Comparison of ENCODE assay signal across 8 mouse cellular contexts in genomic region chr16:31592014-31592871, GRCm38 (mm10).
DNase-seq lines count a peak whose midpoint lies in the region; ATAC-seq and TF ChIP-seq lines count a peak whose summit lies in the region.

No protein-coding gene starts in this region.

- H3K4me1 ChIP-seq in embryonic facial prominence, embryonic 14.5 days (ENCODE audit: control insufficient read depth, insufficient read depth, low read length): peaks cover 47% of the 10 kb centered on the region
- H3K4me1 ChIP-seq in heart, embryonic 11.5 days (ENCODE audit: control insufficient read depth, insufficient read depth, low read length): peaks cover 31% of the 10 kb centered on the region
- peaks cover 30% of the 10 kb centered on the region for H3K4me1 ChIP-seq in kidney, embryonic 16.5 days (ENCODE audit: insufficient read depth, low read length)
- peaks cover 47% of the 10 kb centered on the region for H3K4me1 ChIP-seq in limb, embryonic 15.5 days
- H3K4me1 ChIP-seq in stomach, embryonic 15.5 days: peaks cover 25% of the 10 kb centered on the region

- no peaks in the 10 kb centered on the region for H3K9me3 ChIP-seq in embryonic facial prominence, embryonic 14.5 days (ENCODE audit: control insufficient read depth, low read length)
- H3K9me3 ChIP-seq in heart, embryonic 11.5 days (replicated peaks; ENCODE audit: control insufficient read depth, low read length): no peaks in the 10 kb centered on the region
- H3K9me3 ChIP-seq in kidney, embryonic 16.5 days (ENCODE audit: low read length): no peaks in the 10 kb centered on the region
- no peaks in the 10 kb centered on the region for H3K9me3 ChIP-seq in limb, embryonic 15.5 days
- no peaks in the 10 kb centered on the region for H3K9me3 ChIP-seq in stomach, embryonic 15.5 days

- ATAC-seq in embryonic facial prominence, embryonic 14.5 days (ENCODE audit: low read depth): peak; percentile 98
- ATAC-seq in heart, embryonic 11.5 days (replicated peaks; ENCODE audit: insufficient number of reproducible peaks, low FRiP score, low TSS enrichment): peak; percentile 69
- ATAC-seq in kidney, embryonic 16.5 days (ENCODE audit: low FRiP score, low TSS enrichment): peak; percentile 99
- ATAC-seq in limb, embryonic 15.5 days (ENCODE audit: insufficient number of reproducible peaks, low FRiP score, low TSS enrichment, low read depth): peak; percentile 95
- ATAC-seq in stomach, embryonic 15.5 days (ENCODE audit: insufficient read depth, low FRiP score, low read depth): peak; percentile 91

- H3K4me2 ChIP-seq in embryonic facial prominence, embryonic 14.5 days (ENCODE audit: low read depth, low read length): peak overlapping the region; percentile 34
- peak overlapping the region; percentile 28 for H3K4me2 ChIP-seq in heart, embryonic 11.5 days
- H3K4me2 ChIP-seq in kidney, embryonic 16.5 days (replicated peaks; ENCODE audit: low read depth, low read length): peak overlapping the region; percentile 43
- peak overlapping the region; percentile 20; the same call in 1 of the 2 replicates for H3K4me2 ChIP-seq in limb, embryonic 15.5 days
- H3K4me2 ChIP-seq in myocyte (ENCODE audit: low read depth): peak overlapping the region; percentile 78
- peak overlapping the region; percentile 38 for H3K4me2 ChIP-seq in stomach, embryonic 15.5 days

- no peaks in the 10 kb centered on the region for H3K36me3 ChIP-seq in embryonic facial prominence, embryonic 14.5 days (ENCODE audit: control insufficient read depth, insufficient read depth, low read length)
- H3K36me3 ChIP-seq in heart, embryonic 11.5 days (ENCODE audit: control insufficient read depth, insufficient read depth, low read length): no peaks in the 10 kb centered on the region
- H3K36me3 ChIP-seq in kidney, embryonic 16.5 days (ENCODE audit: insufficient read depth, low read length): no peaks in the 10 kb centered on the region
- H3K36me3 ChIP-seq in limb, embryonic 15.5 days: no peaks in the 10 kb centered on the region
- no peaks in the 10 kb centered on the region for H3K36me3 ChIP-seq in myocyte (ENCODE audit: control insufficient read depth, insufficient read depth)
- no peaks in the 10 kb centered on the region for H3K36me3 ChIP-seq in stomach, embryonic 15.5 days

- peak overlapping the region; percentile 74 for H3K27ac ChIP-seq in embryonic facial prominence, embryonic 14.5 days (replicated peaks; ENCODE audit: low read depth, low read length)
- H3K27ac ChIP-seq in heart, embryonic 11.5 days (ENCODE audit: low read depth, low read length): peak overlapping the region; percentile 72
- H3K27ac ChIP-seq in kidney, embryonic 16.5 days (ENCODE audit: low read length): peak overlapping the region; percentile 90
- peak overlapping the region; percentile 88 for H3K27ac ChIP-seq in limb, embryonic 15.5 days
- H3K27ac ChIP-seq in stomach, embryonic 15.5 days: peak overlapping the region; percentile 84

- no peaks in the 10 kb centered on the region for H3K79me2 ChIP-seq in myocyte (ENCODE audit: control insufficient read depth, insufficient read depth)

- no peak overlapping the region for H3K4me3 ChIP-seq in embryonic facial prominence, embryonic 14.5 days (ENCODE audit: low read depth, low read length)
- H3K4me3 ChIP-seq in heart, embryonic 11.5 days (ENCODE audit: low read depth, low read length): no peak overlapping the region
- H3K4me3 ChIP-seq in kidney, embryonic 16.5 days (ENCODE audit: low read length): peak overlapping the region; percentile 8; the same call in 1 of the 2 replicates
- no peak overlapping the region for H3K4me3 ChIP-seq in limb, embryonic 15.5 days
- H3K4me3 ChIP-seq in myocyte: no peak overlapping the region
- peak overlapping the region; percentile 17; the same call in 1 of the 2 replicates for H3K4me3 ChIP-seq in stomach, embryonic 15.5 days (replicated peaks)

- H3ac ChIP-seq in myocyte (ENCODE audit: control insufficient read depth, insufficient read length): no peak overlapping the region

- H3K27me3 ChIP-seq in embryonic facial prominence, embryonic 14.5 days (replicated peaks; ENCODE audit: control insufficient read depth, insufficient read depth, low read length): no peaks in the 10 kb centered on the region
- no peaks in the 10 kb centered on the region for H3K27me3 ChIP-seq in heart, embryonic 11.5 days (ENCODE audit: control insufficient read depth, insufficient read depth, low read length)
- no peaks in the 10 kb centered on the region for H3K27me3 ChIP-seq in kidney, embryonic 16.5 days (ENCODE audit: insufficient read depth, low read length)
- no peaks in the 10 kb centered on the region for H3K27me3 ChIP-seq in limb, embryonic 15.5 days
- no peaks in the 10 kb centered on the region for H3K27me3 ChIP-seq in myocyte (ENCODE audit: control insufficient read depth, insufficient read depth, insufficient read length)
- no peaks in the 10 kb centered on the region for H3K27me3 ChIP-seq in stomach, embryonic 15.5 days (replicated peaks)

- DNase-seq in gastrocnemius, adult 18-20 months (ENCODE audit: low spot score): peak; percentile 50
- no peak for DNase-seq in gastrocnemius, postnatal 25 days
- DNase-seq in embryonic facial prominence, embryonic 14.5 days (ENCODE audit: low spot score): peak; percentile 99

- no peak overlapping the region for H3K9ac ChIP-seq in embryonic facial prominence, embryonic 14.5 days (ENCODE audit: low read depth, low read length)
- 0 out of 2 replicates have a peak overlapping the region, but pooled peaks have one; percentile 4 for H3K9ac ChIP-seq in heart, embryonic 11.5 days (ENCODE audit: low read depth, low read length)
- H3K9ac ChIP-seq in kidney, embryonic 16.5 days (replicated peaks; ENCODE audit: low read length): 0 out of 2 replicates have a peak overlapping the region, but pooled peaks have one; percentile 40
- no peak overlapping the region for H3K9ac ChIP-seq in limb, embryonic 15.5 days
- H3K9ac ChIP-seq in stomach, embryonic 15.5 days: no peak overlapping the region

- TF ChIP-seq POLR2A in myocyte (IDR thresholded peaks at IDR 0.05; ENCODE audit: insufficient read length, low read depth): no peak

- 0% methylated on average over 7 of the region's 7 CpGs for WGBS in embryonic facial prominence, embryonic 14.5 days
- 16% methylated on average over 7 of the region's 7 CpGs for WGBS in heart, embryonic 11.5 days (ENCODE audit: insufficient replicate concordance)
- 2% methylated on average over 7 of the region's 7 CpGs for WGBS in kidney, embryonic 16.5 days
- 2% methylated on average over 7 of the region's 7 CpGs for WGBS in limb, embryonic 15.5 days
- WGBS in stomach, embryonic 15.5 days: 4% methylated on average over 7 of the region's 7 CpGs

TF ChIP-seq in myocyte, 11 proteins besides CTCF, POLR2A, EP300 and RAD21:
- TF ChIP-seq POLR2AphosphoS2 (IDR thresholded peaks at IDR 0.05; ENCODE audit: insufficient read length, low read depth): no peak
- no peak for TF ChIP-seq TCF12 (IDR thresholded peaks at IDR 0.05; ENCODE audit: insufficient read depth, poor library complexity, severe bottlenecking)
- no peak for TF ChIP-seq CEBPB (IDR thresholded peaks at IDR 0.05; ENCODE audit: insufficient read depth, poor library complexity, severe bottlenecking)
- no peak for TF ChIP-seq E2F4 (IDR thresholded peaks at IDR 0.05; ENCODE audit: insufficient read depth)
- TF ChIP-seq MYOG (IDR thresholded peaks at IDR 0.05; ENCODE audit: control insufficient read depth in 1 of 3, insufficient read depth in 1 of 3, insufficient read length in 2 of 3, low read depth in 2 of 3): no peak
- TF ChIP-seq MAX (IDR thresholded peaks at IDR 0.05; ENCODE audit: low read depth): no peak
- no peak for TF ChIP-seq SRF (IDR thresholded peaks at IDR 0.05; ENCODE audit: control insufficient read depth, insufficient read length, low read depth)
- TF ChIP-seq REST (IDR thresholded peaks at IDR 0.05; ENCODE audit: insufficient read depth, insufficient read length): no peak
- TF ChIP-seq TCF3 (IDR thresholded peaks at IDR 0.05; ENCODE audit: insufficient read length, low read depth): no peak
- TF ChIP-seq USF1 (IDR thresholded peaks at IDR 0.05; ENCODE audit: low read depth): no peak
- TF ChIP-seq MYOD1 (IDR thresholded peaks at IDR 0.05; ENCODE audit: control insufficient read depth in 1 of 3, insufficient read length in 2 of 3, low read depth in 2 of 3): no peak

Comparison
In these comparisons a context has a peak if more than half of its experiments do, and no peak if none do; other contexts are left out.
1. H3K4me2 ChIP-seq: peak in every context shown above with its lines; median percentile 78 in myocyte; 43 in kidney, embryonic 16.5 days; 38 in stomach, embryonic 15.5 days; 34 in embryonic facial prominence, embryonic 14.5 days; 28 in heart, embryonic 11.5 days; 20 in limb, embryonic 15.5 days.
2. H3K4me3 ChIP-seq: peak in kidney, embryonic 16.5 days (single experiment) and stomach, embryonic 15.5 days (single experiment); none in embryonic facial prominence, embryonic 14.5 days (single experiment), heart, embryonic 11.5 days (single experiment), limb, embryonic 15.5 days (single experiment) and myocyte (single experiment).
3. H3K9ac ChIP-seq: peak in heart, embryonic 11.5 days (single experiment) and kidney, embryonic 16.5 days (single experiment); none in embryonic facial prominence, embryonic 14.5 days (single experiment), limb, embryonic 15.5 days (single experiment) and stomach, embryonic 15.5 days (single experiment).
4. Peak in every context shown above with its lines, with median percentiles within 50 percentile points of each other: ATAC-seq and H3K27ac ChIP-seq.